Mouse (Mus musculus) limb, embryonic 12.5 days (tissue): ENCODE results near the gene Gbgt1. TPM values are rescaled to one million over a fixed set of nuclear protein-coding genes. Genes with fewer than 3 reads are reported as not detected.

ENCODE experiments used
- polyA plus RNA-seq: library from polyadenylated mRNA; unstranded; fragments of >200 nt; fragmentation: Nextera tagmentation; extraction: Ambion mirVana; gene quantifications from 2 replicates; pipeline ENCODE4 v1.2.1, GENCODE M21; 2016

The Gbgt1 gene
- polyA plus RNA-seq, 1 experiment from 2014 or later, result 0.25 TPM

Other genes with a start within 250 kb of the Gbgt1 start
- 8.6 and 8.8 TPM in 2 replicates for gene Ppp1r26, start 50.1 kb upstream of the Gbgt1 start, polyA plus RNA-seq
- 0.70 and 0.73 TPM in 2 replicates for gene 1700007K13Rik, start 30.6 kb upstream of the Gbgt1 start, polyA plus RNA-seq
- 58.7 and 66.4 TPM in 2 replicates for gene Mrps2, start 28.8 kb upstream of the Gbgt1 start, polyA plus RNA-seq
- 0.69 and 0.89 TPM in 2 replicates for gene Gm10134, start 9.2 kb downstream of the Gbgt1 start, polyA plus RNA-seq
- 42.7 and 54.7 TPM in 2 replicates for gene Ralgds, start 16.2 kb downstream of the Gbgt1 start, polyA plus RNA-seq
- not detected in 2 replicates for gene Cel, start 66.5 kb downstream of the Gbgt1 start, polyA plus RNA-seq
- 56.7 and 59.1 TPM in 2 replicates for gene Gtf3c5, start 86.9 kb downstream of the Gbgt1 start, polyA plus RNA-seq
- gene Gfi1b, start 125.1 kb downstream of the Gbgt1 start, polyA plus RNA-seq, result 0.55 and 2.2 TPM in 2 replicates
- gene Tsc1, start 144.3 kb downstream of the Gbgt1 start, polyA plus RNA-seq, result 24.9 and 25.4 TPM in 2 replicates
- 0.76 and 1.8 TPM in 2 replicates for gene Spaca9, start 202.8 kb downstream of the Gbgt1 start, polyA plus RNA-seq
- gene Ak8, start 203.3 kb downstream of the Gbgt1 start, polyA plus RNA-seq, result 0.39 and 0.49 TPM in 2 replicates